Mouse (Mus musculus) cortical plate, adult 2 months (tissue): ENCODE measurements around the gene Elf2. TPM values are rescaled to one million over a fixed set of nuclear protein-coding genes. Genes with fewer than 3 reads are reported as not detected.

Experiments
- H3K27ac ChIP-seq: fragments of 200-500 bp; 2 replicates; pipeline ENCODE4 v1.5.1; 2012; ENCODE audit warnings: low read length, control low read depth, inconsistent platforms; ENCODE audit not compliant: insufficient read depth
- H3K4me1 ChIP-seq: fragments of 200-500 bp; 2 replicates; pipeline ENCODE4 v1.6.1; 2011; ENCODE audit warnings: low read length; ENCODE audit not compliant: control insufficient read depth, insufficient read depth
- H3K4me3 ChIP-seq: fragments of 200-500 bp; 2 replicates; pipeline ENCODE4 v1.5.1; 2011; ENCODE audit warnings: mild to moderate bottlenecking, low read length, control low read depth; ENCODE audit not compliant: insufficient read depth
- CTCF ChIP-seq: fragments of 200-500 bp; IDR thresholded peaks from 2 replicates; pipeline ENCODE4 v1.5.1; 2011; ENCODE audit warnings: mild to moderate bottlenecking, control low read depth, low read length; ENCODE audit not compliant: insufficient read depth; ENCODE audit errors: extremely low read depth
- POLR2A ChIP-seq: fragments of 200-500 bp; IDR thresholded peaks from 2 replicates; pipeline ENCODE4 v1.6.1; 2011; ENCODE audit warnings: mild to moderate bottlenecking, low read length, control low read depth; ENCODE audit not compliant: insufficient read depth; ENCODE audit errors: extremely low read depth
- polyA plus RNA-seq: library from polyadenylated mRNA; depleted of rRNA; stranded (reverse); fragments of >200 nt; gene quantifications from 2 replicates; pipeline ENCODE4 v1.2.3, GENCODE M21; 2012

Elf2 gene
- polyA plus RNA-seq, 1 experiment = 25.9 TPM

DNA sequence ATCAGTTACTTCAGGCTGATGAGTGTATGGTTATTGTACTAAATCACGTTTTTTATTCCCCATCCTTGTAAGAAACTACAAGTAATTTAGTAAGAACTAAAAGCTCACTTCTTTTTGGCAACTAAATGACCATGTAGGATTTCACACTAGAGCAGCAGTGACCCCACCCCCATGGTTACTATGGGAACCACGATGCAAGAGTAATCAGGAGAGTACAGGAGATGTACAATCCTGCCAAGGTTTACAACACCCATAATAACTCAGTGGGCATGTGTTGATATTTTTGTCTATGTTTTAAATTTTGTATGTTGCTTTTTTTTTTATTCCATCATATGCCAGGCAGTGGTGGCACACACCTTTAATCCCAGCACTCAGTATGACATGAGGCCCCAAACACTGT, 45.2 kb downstream of the Elf2 start:
- Histone ChIP-seq H3K4me1 (peaks cover 2% of the 10 kb centered on the region; the same call in 1 of the 2 replicates), H3K4me3 (no peak overlapping the region), H3K27ac (no peak overlapping the region)
- TF ChIP-seq POLR2A = no peak
- no peak for TF ChIP-seq CTCF

DNA sequence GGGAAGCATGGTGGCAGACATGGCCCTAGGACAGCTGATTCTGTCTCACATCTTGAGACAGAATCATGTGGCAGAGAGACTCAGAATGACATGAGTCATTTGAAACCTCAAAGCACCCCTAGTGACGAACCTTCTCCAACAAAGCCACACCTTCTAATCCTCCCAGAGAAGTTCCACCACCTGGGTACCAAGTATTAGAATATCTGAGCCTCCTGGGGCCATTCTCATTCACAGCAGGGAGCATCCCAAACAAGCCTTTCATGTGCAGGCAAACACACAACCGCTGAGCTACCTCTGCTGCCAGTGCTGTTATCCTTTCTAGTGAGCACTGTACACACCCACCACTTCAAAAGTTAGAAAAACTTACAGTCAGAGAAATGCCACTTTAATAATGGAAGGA, 46.2 kb downstream of the Elf2 start:
- no peak for TF ChIP-seq POLR2A
- TF ChIP-seq CTCF = no peak
- Histone ChIP-seq H3K4me1 (peaks cover 2% of the 10 kb centered on the region; the same call in 1 of the 2 replicates), H3K4me3 (no peak overlapping the region), H3K27ac (no peak overlapping the region)

DNA sequence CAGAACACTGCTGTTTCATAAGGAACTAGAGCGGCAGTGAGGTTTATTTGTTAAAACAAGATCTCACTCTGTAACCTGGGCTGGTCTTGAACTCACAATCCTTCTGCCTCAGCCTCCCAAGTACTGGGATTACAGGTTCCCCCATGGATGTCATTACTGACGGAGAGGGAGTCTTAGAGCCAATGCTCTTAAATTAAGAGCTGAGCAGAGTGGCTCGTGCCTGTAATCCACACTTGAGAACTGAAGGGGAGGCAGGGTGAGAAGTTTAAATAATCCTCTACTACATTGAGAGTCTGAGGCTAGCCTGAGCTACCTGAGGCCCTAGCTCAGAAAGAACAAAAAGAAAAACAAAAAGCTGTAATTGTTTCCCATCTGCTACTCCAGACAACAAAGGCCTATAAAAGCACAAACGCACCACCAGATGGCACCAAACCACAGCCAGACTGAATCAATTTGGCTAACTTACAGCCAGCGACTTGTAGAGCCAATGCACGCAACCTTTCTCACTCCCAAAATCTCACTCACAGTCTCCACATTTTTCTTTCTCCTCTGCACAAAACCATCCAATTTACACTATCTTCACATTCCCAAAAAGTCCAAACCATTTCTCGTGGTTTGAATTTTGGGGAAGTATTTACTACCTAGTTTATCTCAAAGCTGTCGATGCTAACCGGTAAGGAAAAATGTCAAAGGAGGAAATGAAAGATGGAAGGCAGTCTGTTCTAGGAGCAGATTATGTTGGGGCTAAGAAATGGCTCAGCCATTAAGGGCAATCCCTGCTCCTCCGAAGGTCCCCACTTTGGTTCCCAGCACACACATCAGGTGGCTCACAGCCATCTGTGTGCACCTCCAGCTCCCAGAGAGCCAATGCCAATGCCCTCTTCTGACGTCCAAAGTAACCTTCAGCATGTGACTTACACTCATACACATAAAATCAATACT, 51.3 kb downstream of the Elf2 start:
- no peak for TF ChIP-seq POLR2A
- peak; percentile 85 for TF ChIP-seq CTCF
- Histone ChIP-seq H3K4me1 (no peaks in the 10 kb centered on the region), H3K4me3 (no peak overlapping the region), H3K27ac (no peak overlapping the region)

DNA sequence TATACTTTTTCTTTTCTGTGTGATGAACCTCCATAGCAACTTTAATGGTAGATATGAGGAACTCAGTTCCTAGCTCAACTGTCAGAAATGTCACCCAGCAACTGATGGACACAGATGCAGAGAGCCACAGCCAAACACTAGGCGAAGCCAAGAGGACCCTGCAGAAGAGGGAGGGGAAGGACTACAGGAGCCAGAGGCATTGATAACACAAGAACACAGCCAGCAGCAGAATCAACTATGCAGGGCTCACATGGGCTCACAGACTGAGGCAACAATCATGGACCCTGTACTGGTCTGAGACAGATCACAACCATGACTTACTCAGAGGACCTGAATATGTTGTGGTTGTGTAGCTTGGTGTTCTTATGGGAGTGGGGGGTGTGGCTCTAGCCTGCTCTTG, 56.1 kb downstream of the Elf2 start:
- Histone ChIP-seq H3K4me3 (no peak overlapping the region), H3K4me1 (no peaks in the 10 kb centered on the region), H3K27ac (no peak overlapping the region)
- no peak for TF ChIP-seq POLR2A
- TF ChIP-seq CTCF = no peak

DNA sequence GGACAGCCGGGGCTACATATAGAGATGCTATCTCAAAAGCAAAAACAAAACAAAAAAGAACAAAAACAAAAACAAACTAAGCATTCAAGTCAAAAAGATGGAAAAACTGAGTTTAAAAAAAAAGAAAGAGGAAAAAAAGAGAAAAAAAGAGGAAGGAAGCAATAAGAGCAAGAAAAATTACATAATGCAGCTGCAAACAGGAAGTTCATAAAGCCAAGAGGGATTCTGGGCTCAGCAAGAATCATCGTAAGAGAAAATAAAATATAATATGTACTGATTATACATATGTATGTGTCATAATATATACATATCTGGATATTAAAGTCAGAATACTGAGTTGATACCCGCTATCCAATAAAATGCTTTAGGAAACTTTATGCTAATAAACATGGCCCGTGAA, 58.7 kb downstream of the Elf2 start:
- Histone ChIP-seq H3K27ac (no peak overlapping the region), H3K4me3 (no peak overlapping the region), H3K4me1 (no peaks in the 10 kb centered on the region; the same call in 1 of the 2 replicates)
- no peak for TF ChIP-seq POLR2A

DNA sequence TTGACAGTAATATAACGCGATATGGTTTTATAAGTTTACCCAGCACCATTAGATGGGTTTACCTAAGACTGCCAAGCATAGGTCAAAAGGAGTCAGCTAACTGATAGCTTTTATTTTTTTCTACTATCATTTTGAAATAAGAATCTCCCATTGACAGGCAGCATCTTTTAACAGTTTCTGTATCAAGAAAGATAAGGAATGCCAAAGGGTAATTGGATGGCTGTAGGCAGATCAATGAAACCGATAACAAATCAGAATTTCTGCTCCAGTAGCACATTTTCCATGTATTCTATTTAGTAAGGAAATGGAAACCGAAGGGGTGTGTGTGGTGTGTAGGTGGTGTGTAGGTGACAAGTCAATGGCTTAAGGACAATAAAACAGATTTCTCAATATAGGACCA, 62.0 kb downstream of the Elf2 start:
- no peaks in the 10 kb centered on the region; the same call in 1 of the 2 replicates for H3K4me1 ChIP-seq
- no peak for TF ChIP-seq CTCF
- TF ChIP-seq POLR2A = no peak
- H3K4me3 ChIP-seq = no peak overlapping the region
- H3K27ac ChIP-seq = no peak overlapping the region

DNA sequence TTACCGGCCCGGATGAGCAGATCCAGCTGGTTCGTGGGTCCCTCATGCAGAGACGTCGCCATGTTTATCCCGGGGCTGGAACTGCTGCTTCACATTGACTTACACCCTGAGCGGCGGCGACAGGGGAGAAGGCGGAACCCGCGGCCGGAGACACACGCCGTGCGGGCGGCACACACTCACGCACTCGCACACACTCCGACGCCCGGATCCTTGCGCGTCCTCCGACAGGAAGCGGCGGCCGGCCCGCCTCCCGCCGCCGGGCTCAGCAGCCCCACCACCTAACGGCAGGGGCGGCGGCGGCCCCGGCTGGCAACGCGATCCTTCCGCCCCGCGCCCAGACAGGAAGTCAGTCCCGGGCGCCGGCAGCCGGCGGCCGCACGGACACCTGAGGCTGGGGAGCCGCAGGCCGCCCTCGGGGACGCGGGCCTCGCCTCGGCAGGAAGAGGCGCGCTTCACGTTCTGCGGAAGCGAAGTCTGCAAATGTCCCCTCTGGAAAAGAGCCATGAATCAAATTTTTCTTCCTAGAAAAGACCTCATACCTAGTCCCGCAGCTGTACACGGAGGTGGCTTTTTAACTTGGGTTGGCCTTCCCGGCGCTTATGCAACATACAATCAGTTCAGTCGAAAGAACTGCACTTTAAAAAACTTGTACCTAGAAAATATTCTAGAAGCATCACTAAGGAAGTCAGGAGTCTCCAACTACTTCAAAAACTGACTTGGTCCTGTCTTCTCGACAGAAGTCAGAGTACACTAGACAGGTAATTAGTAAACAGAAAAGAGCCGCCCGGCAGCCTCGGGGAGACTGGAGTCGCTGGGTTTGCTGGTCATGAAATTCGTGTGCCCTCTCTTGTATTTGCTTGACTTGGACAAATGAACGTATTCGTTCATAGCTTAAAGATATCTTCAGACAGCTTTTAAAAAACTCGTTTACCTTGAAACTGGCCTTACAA, 63.0 kb downstream of the Elf2 start:
- Histone ChIP-seq H3K4me3 (peak overlapping the region; percentile 74), H3K4me1 (no peaks in the 10 kb centered on the region; the same call in 1 of the 2 replicates), H3K27ac (peak overlapping the region; percentile 97)
- TF ChIP-seq POLR2A = no peak
- TF ChIP-seq CTCF = no peak

DNA sequence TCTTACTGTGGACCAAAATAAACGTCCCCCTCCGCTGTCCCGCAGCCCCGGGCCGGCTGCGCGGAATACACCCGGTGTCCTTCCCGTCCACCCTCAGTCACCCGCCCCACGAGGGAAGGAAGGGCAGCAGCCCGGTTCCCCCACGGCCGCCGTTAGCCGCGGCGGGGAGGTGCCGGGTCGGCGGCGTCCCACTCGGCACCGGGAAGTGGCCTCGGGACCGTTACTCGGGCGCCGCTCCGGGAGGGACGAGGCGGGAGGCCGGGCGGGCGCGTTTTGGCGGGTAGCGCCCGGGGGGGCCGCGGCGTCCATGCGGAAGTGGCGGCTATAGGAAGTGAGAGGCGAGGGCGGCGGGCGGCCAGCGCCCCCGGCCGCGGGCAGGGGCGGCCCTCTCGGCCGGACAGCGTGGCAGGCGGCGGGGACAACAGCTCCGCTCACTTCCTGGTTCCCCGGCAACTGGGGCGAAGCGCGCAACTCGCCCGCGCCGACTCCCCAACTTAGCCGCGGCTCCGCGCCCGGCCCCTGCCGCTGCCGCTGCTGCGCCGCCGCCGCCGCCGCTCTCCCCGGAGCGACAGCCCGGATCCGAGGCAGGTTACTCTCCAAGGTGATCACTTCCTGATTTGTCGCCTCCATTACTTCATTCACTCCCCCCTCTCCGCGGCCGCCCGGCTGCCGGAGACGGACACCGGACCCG, 63.9 kb downstream of the Elf2 start:
- TF ChIP-seq POLR2A (no peak), CTCF (no peak)
- peak overlapping the region; percentile 74 for H3K4me3 ChIP-seq
- peak overlapping the region; percentile 97 for H3K27ac ChIP-seq
- no peaks in the 10 kb centered on the region; the same call in 1 of the 2 replicates for H3K4me1 ChIP-seq

DNA sequence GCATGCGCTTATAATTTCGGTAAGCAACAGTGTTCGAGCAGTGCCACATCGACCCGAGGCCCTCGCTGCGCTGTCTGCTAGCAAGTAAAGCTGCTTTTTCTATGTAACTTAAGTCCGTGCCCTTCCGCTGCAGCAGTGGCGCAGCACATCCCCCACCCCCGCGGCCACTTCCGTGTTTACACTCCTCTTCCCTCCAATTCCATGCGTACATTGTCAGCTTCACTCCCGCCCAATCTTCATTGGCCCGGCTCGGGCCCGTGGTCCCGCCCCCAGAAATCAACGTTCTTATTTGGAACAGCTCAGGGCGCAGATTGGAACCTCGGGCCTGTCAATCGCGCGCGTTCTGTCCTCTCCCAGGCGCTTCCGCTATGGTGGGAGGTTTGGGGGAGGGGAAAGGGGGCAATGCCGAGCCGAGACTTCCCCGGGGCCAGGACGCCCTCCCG, 64.5 kb downstream of the Elf2 start:
- Histone ChIP-seq H3K4me3 (peak overlapping the region; percentile 74), H3K27ac (no peak overlapping the region), H3K4me1 (no peaks in the 10 kb centered on the region; the same call in 1 of the 2 replicates)
- TF ChIP-seq POLR2A = peak; percentile 23; the same call in 1 of the 2 replicates
- TF ChIP-seq CTCF = no peak
